In genomic region chr11:78044758-78045251, GRCm38 (mm10) we compare ENCODE assay signal across 10 mouse cellular contexts. TPM values are rescaled to one million over a fixed set of nuclear protein-coding genes. Genes with fewer than 3 reads are reported as not detected.
DNase-seq lines count a peak whose midpoint lies in the region; ATAC-seq lines count a peak whose summit lies in the region.
"Had no signal": no experiment of that assay in that cellular context is flagged by ENCODE, and none has a peak within 500 bp of the region (broad histone marks: within the 10 kb centered on the region; RNA-seq: fewer than 3 reads in every experiment).

No protein-coding gene starts in this region.

- no peaks in the 10 kb centered on the region for H3K27me3 ChIP-seq in hindbrain, embryonic 13.5 days
- H3K27me3 ChIP-seq in hindbrain, embryonic 12.5 days, result no peaks in the 10 kb centered on the region
- H3K27me3 ChIP-seq in liver, embryonic 16.5 days (ENCODE audit: control insufficient read depth, insufficient read depth, low read depth, low read length), result no peaks in the 10 kb centered on the region
- H3K27me3 ChIP-seq in stomach, embryonic 15.5 days (replicated peaks), result no peaks in the 10 kb centered on the region
- H3K27me3 ChIP-seq in forebrain, embryonic 15.5 days, result no peaks in the 10 kb centered on the region
- H3K27me3 ChIP-seq: embryonic facial prominence, embryonic 12.5 days had no signal

- H3K9ac ChIP-seq in hindbrain, embryonic 13.5 days, result no peak overlapping the region
- no peak overlapping the region for H3K9ac ChIP-seq in hindbrain, embryonic 12.5 days
- no peak overlapping the region for H3K9ac ChIP-seq in liver, embryonic 16.5 days (ENCODE audit: low read depth, low read length)
- H3K9ac ChIP-seq in stomach, embryonic 15.5 days, result no peak overlapping the region
- H3K9ac ChIP-seq in forebrain, embryonic 15.5 days (replicated peaks), result no peak overlapping the region
- H3K9ac ChIP-seq: embryonic facial prominence, embryonic 12.5 days had no signal

- no peaks in the 10 kb centered on the region for H3K9me3 ChIP-seq in hindbrain, embryonic 13.5 days
- no peaks in the 10 kb centered on the region for H3K9me3 ChIP-seq in hindbrain, embryonic 12.5 days (replicated peaks)
- no peaks in the 10 kb centered on the region for H3K9me3 ChIP-seq in liver, embryonic 16.5 days (replicated peaks; ENCODE audit: control insufficient read depth, low read length)
- H3K9me3 ChIP-seq in stomach, embryonic 15.5 days, result no peaks in the 10 kb centered on the region
- no peaks in the 10 kb centered on the region for H3K9me3 ChIP-seq in forebrain, embryonic 15.5 days
- H3K9me3 ChIP-seq: embryonic facial prominence, embryonic 12.5 days; megakaryocyte, embryonic 14.5 days had no signal

- no peak for ATAC-seq in hindbrain, embryonic 13.5 days (ENCODE audit: low FRiP score)
- no peak for ATAC-seq in hindbrain, embryonic 12.5 days (ENCODE audit: low FRiP score)
- peak; percentile 64 for ATAC-seq in liver, embryonic 16.5 days (ENCODE audit: low read depth)
- ATAC-seq in stomach, embryonic 15.5 days (ENCODE audit: insufficient read depth, low FRiP score, low read depth), result peak; percentile 63; the same call in 1 of the 2 replicates
- no peak for ATAC-seq in forebrain, embryonic 15.5 days (replicated peaks)

- 79% methylated on average over 5 of the region's 5 CpGs for WGBS in hindbrain, embryonic 13.5 days
- 85% methylated on average over 5 of the region's 5 CpGs for WGBS in hindbrain, embryonic 12.5 days
- 66% methylated on average over 5 of the region's 5 CpGs for WGBS in liver, embryonic 16.5 days (ENCODE audit: insufficient replicate concordance)
- WGBS in stomach, embryonic 15.5 days, result 70% methylated on average over 5 of the region's 5 CpGs
- 70% methylated on average over 5 of the region's 5 CpGs for WGBS in forebrain, embryonic 15.5 days

- peaks cover 29% of the 10 kb centered on the region for H3K36me3 ChIP-seq in hindbrain, embryonic 13.5 days
- H3K36me3 ChIP-seq in hindbrain, embryonic 12.5 days, result peaks cover 20% of the 10 kb centered on the region
- 0 out of 2 replicates have a peak, but pooled peaks cover 3% of the 10 kb centered on the region for H3K36me3 ChIP-seq in liver, embryonic 16.5 days (ENCODE audit: control insufficient read depth, insufficient read depth)
- H3K36me3 ChIP-seq in stomach, embryonic 15.5 days, result no peaks in the 10 kb centered on the region
- 0 out of 2 replicates have a peak, but pooled peaks cover 3% of the 10 kb centered on the region for H3K36me3 ChIP-seq in forebrain, embryonic 15.5 days

- intact Hi-C loops in heart, postnatal 25 days (cut with DNase I), result no loop called here

- peaks cover 9% of the 10 kb centered on the region for H3K4me1 ChIP-seq in hindbrain, embryonic 13.5 days (replicated peaks)
- peaks cover 3% of the 10 kb centered on the region; the same call in 1 of the 2 replicates for H3K4me1 ChIP-seq in hindbrain, embryonic 12.5 days
- H3K4me1 ChIP-seq in liver, embryonic 16.5 days (ENCODE audit: control insufficient read depth, low read depth, low read length), result peaks cover 6% of the 10 kb centered on the region
- no peaks in the 10 kb centered on the region for H3K4me1 ChIP-seq in stomach, embryonic 15.5 days
- H3K4me1 ChIP-seq in forebrain, embryonic 15.5 days, result 0 out of 2 replicates have a peak, but pooled peaks cover 5% of the 10 kb centered on the region

- peak; percentile 71 to 72 for DNase-seq in adrenal gland, adult 18-20 months (ENCODE audit: low spot score in 2 of 2)
- DNase-seq in fat pad, adult 2 months (ENCODE audit: extremely low read depth, low read depth, low spot score), result peak; percentile 68
- DNase-seq in heart, postnatal 25 days (ENCODE audit: low spot score), result peak; percentile 79

- H3K4me2 ChIP-seq in hindbrain, embryonic 13.5 days, result no peak overlapping the region
- no peak overlapping the region for H3K4me2 ChIP-seq in hindbrain, embryonic 12.5 days (replicated peaks)
- no peak overlapping the region for H3K4me2 ChIP-seq in liver, embryonic 16.5 days (ENCODE audit: low read depth, low read length)
- H3K4me2 ChIP-seq in stomach, embryonic 15.5 days, result no peak overlapping the region
- no peak overlapping the region for H3K4me2 ChIP-seq in forebrain, embryonic 15.5 days (replicated peaks)
- H3K4me2 ChIP-seq: embryonic facial prominence, embryonic 12.5 days had no signal

- H3K27ac ChIP-seq in hindbrain, embryonic 13.5 days, result 0 out of 2 replicates have a peak overlapping the region, but pooled peaks have one; percentile 30
- no peak overlapping the region for H3K27ac ChIP-seq in hindbrain, embryonic 12.5 days
- peak overlapping the region; percentile 10 for H3K27ac ChIP-seq in liver, embryonic 16.5 days (ENCODE audit: low read length)
- peak overlapping the region; percentile 48; the same call in 1 of the 2 replicates for H3K27ac ChIP-seq in stomach, embryonic 15.5 days
- H3K27ac ChIP-seq in forebrain, embryonic 15.5 days (replicated peaks), result no peak overlapping the region
- H3K27ac ChIP-seq: embryonic facial prominence, embryonic 12.5 days had no signal

- H3K4me3 ChIP-seq in hindbrain, embryonic 13.5 days, result no peak overlapping the region
- no peak overlapping the region for H3K4me3 ChIP-seq in hindbrain, embryonic 12.5 days
- H3K4me3 ChIP-seq in liver, embryonic 16.5 days (ENCODE audit: low read depth, low read length), result no peak overlapping the region
- no peak overlapping the region for H3K4me3 ChIP-seq in stomach, embryonic 15.5 days (replicated peaks)
- H3K4me3 ChIP-seq in forebrain, embryonic 15.5 days, result no peak overlapping the region
- H3K4me3 ChIP-seq: embryonic facial prominence, embryonic 12.5 days; megakaryocyte, embryonic 14.5 days had no signal

RNA-seq across cellular contexts. Expression of gene Flot2, which starts 7.1 kb away (rescaled TPM):
- 80.5 and 86.4 TPM in 2 replicates for polyA plus RNA-seq in hindbrain, embryonic 13.5 days (2015; fragmentation: Nextera tagmentation; extraction: Ambion mirVana)
- 65.2 and 73.2 TPM in 2 replicates for polyA plus RNA-seq in hindbrain, embryonic 12.5 days (2016; fragmentation: Nextera tagmentation; extraction: Ambion mirVana)
- total RNA-seq in adrenal gland, adult 18-20 months (2021), result 10 to 100 TPM; 86.2 to 86.3 TPM
- 10 to 100 TPM; 59.3 to 61.2 TPM for total RNA-seq in heart, postnatal 25 days (2021)
- 24.5 and 25.1 TPM in 2 replicates for polyA plus RNA-seq in liver, embryonic 16.5 days (2015; fragmentation: Nextera tagmentation; extraction: Ambion mirVana)
- 54.1 and 60.5 TPM in 2 replicates for polyA plus RNA-seq in stomach, embryonic 15.5 days (2015; fragmentation: Nextera tagmentation; extraction: Ambion mirVana)
- polyA plus RNA-seq in forebrain, embryonic 15.5 days (2015; fragmentation: Nextera tagmentation; extraction: Ambion mirVana), result 90.2 and 98.3 TPM in 2 replicates

RNA-seq across cellular contexts. Expression of gene Dhrs13, which starts 12.7 kb away (rescaled TPM):
- polyA plus RNA-seq in hindbrain, embryonic 13.5 days (2015; fragmentation: Nextera tagmentation; extraction: Ambion mirVana), result 37.1 and 39.3 TPM in 2 replicates
- 24.2 and 24.8 TPM in 2 replicates for polyA plus RNA-seq in hindbrain, embryonic 12.5 days (2016; fragmentation: Nextera tagmentation; extraction: Ambion mirVana)
- total RNA-seq in adrenal gland, adult 18-20 months (2021), result 10 to 100 TPM in 1 of 2 experiments, 1 to 10 TPM in 1; 8.4 to 10.1 TPM
- 1 to 10 TPM; 3.2 to 4.4 TPM for total RNA-seq in heart, postnatal 25 days (2021)
- 10.8 and 11.3 TPM in 2 replicates for polyA plus RNA-seq in liver, embryonic 16.5 days (2015; fragmentation: Nextera tagmentation; extraction: Ambion mirVana)
- 17.3 and 19.4 TPM in 2 replicates for polyA plus RNA-seq in stomach, embryonic 15.5 days (2015; fragmentation: Nextera tagmentation; extraction: Ambion mirVana)
- polyA plus RNA-seq in forebrain, embryonic 15.5 days (2015; fragmentation: Nextera tagmentation; extraction: Ambion mirVana), result 32.8 and 33.4 TPM in 2 replicates

RNA-seq across cellular contexts. Expression of gene Eral1, which starts 35.4 kb away (rescaled TPM):
- polyA plus RNA-seq in hindbrain, embryonic 13.5 days (2015; fragmentation: Nextera tagmentation; extraction: Ambion mirVana), result 31.5 and 32.0 TPM in 2 replicates
- 31.5 and 31.8 TPM in 2 replicates for polyA plus RNA-seq in hindbrain, embryonic 12.5 days (2016; fragmentation: Nextera tagmentation; extraction: Ambion mirVana)
- total RNA-seq in adrenal gland, adult 18-20 months (2021), result 10 to 100 TPM; 27.8 to 31.7 TPM
- total RNA-seq in heart, postnatal 25 days (2021), result 10 to 100 TPM; 25.7 to 27.6 TPM
- polyA plus RNA-seq in liver, embryonic 16.5 days (2015; fragmentation: Nextera tagmentation; extraction: Ambion mirVana), result 12.4 and 12.7 TPM in 2 replicates
- polyA plus RNA-seq in stomach, embryonic 15.5 days (2015; fragmentation: Nextera tagmentation; extraction: Ambion mirVana), result 26.5 and 30.6 TPM in 2 replicates
- polyA plus RNA-seq in forebrain, embryonic 15.5 days (2015; fragmentation: Nextera tagmentation; extraction: Ambion mirVana), result 33.3 TPM in 2 replicates

RNA-seq across cellular contexts. Expression of gene Fam222b, which starts 49.7 kb away (rescaled TPM):
- 28.2 and 31.4 TPM in 2 replicates for polyA plus RNA-seq in hindbrain, embryonic 13.5 days (2015; fragmentation: Nextera tagmentation; extraction: Ambion mirVana)
- polyA plus RNA-seq in hindbrain, embryonic 12.5 days (2016; fragmentation: Nextera tagmentation; extraction: Ambion mirVana), result 24.3 and 28.0 TPM in 2 replicates
- total RNA-seq in adrenal gland, adult 18-20 months (2021), result 10 to 100 TPM; 19.3 to 22.1 TPM
- 10 to 100 TPM; 10.8 to 12.3 TPM for total RNA-seq in heart, postnatal 25 days (2021)
- polyA plus RNA-seq in liver, embryonic 16.5 days (2015; fragmentation: Nextera tagmentation; extraction: Ambion mirVana), result 3.4 and 4.9 TPM in 2 replicates
- polyA plus RNA-seq in stomach, embryonic 15.5 days (2015; fragmentation: Nextera tagmentation; extraction: Ambion mirVana), result 10.2 and 10.6 TPM in 2 replicates
- polyA plus RNA-seq in forebrain, embryonic 15.5 days (2015; fragmentation: Nextera tagmentation; extraction: Ambion mirVana), result 20.0 and 20.5 TPM in 2 replicates

Comparison
In these comparisons a context has a peak if more than half of its experiments do, and no peak if none do; other contexts are left out.
1. H3K27ac ChIP-seq: peak in hindbrain, embryonic 13.5 days (single experiment), liver, embryonic 16.5 days (single experiment) and stomach, embryonic 15.5 days (single experiment); none in hindbrain, embryonic 12.5 days (single experiment) and forebrain, embryonic 15.5 days (single experiment).
2. ATAC-seq: peak in liver, embryonic 16.5 days (single experiment) and stomach, embryonic 15.5 days (single experiment); none in hindbrain, embryonic 13.5 days (single experiment), hindbrain, embryonic 12.5 days (single experiment) and forebrain, embryonic 15.5 days (single experiment).
3. Peak in every context shown above with its lines, with median percentiles within 50 percentile points of each other: DNase-seq.